Mouse (Mus musculus) brain, embryonic 14.5 days (tissue): Measurements from ENCODE around the gene Gabarap. TPM values are rescaled to one million over a fixed set of nuclear protein-coding genes. Genes with fewer than 3 reads are reported as not detected.

Experiments
- DNase-seq: peaks from one replicate; pipeline ENCODE4 v3.0.0-alpha.2; 2011; ENCODE audit warnings: low read depth
- CTCF ChIP-seq: fragments of 200-500 bp; IDR thresholded peaks from 2 replicates; pipeline ENCODE4 v1.5.1; 2012; ENCODE audit warnings: inconsistent platforms, mild to moderate bottlenecking, moderate library complexity, borderline replicate concordance; ENCODE audit not compliant: insufficient read depth, insufficient read length; ENCODE audit errors: extremely low read depth
- POLR2A ChIP-seq: fragments of 200-500 bp; IDR thresholded peaks from 2 replicates; pipeline ENCODE4 v1.6.1; 2012; ENCODE audit warnings: mild to moderate bottlenecking, inconsistent platforms, borderline replicate concordance; ENCODE audit not compliant: poor library complexity, insufficient read depth, insufficient read length, severe bottlenecking; ENCODE audit errors: extremely low read depth
- polyA plus RNA-seq: library from polyadenylated mRNA; depleted of rRNA; stranded (reverse); fragments of >200 nt; gene quantifications from 2 replicates; pipeline ENCODE4 v1.2.3, GENCODE M21; 2012

The Gabarap gene
- polyA plus RNA-seq, 1 experiment = 457 TPM

DNA sequence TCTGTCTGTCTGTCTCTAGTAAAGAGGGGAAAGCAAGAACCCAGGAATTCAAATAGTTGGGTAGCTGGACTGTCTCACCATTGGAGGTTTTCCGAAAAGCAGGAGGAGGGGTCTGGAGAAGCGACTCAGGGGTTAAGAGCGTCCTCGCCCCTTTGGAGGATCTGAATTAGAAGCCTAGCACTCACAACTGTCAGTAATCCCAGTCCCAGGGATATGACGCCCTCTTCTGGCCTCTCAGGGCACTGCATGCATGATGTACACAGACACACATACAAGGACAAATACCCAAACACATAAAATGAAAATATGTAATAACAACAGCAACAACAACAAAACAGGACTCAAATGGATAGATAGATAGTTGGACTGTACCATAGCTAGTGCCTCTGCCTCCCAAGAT, 30.3 kb upstream of the Gabarap start:
- DNase-seq = no peak

DNA sequence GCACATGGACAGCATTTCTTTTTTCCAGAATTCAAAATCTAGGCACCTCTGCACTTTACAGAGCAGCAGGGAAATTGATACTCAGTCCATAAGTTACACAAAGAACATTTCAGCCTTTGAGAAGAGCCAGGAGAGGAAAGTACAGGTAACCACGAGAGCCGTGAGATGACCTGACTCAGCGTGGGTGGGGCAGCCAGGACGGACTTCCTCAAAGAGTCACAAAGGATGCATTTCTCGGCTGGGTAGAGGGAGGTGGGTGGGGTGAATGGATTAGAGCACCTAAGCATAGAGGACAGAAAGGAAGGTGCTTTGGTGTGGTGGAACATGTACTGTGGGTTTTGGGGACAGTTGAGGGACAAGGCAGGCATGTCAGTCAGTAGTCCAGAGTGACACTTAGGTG, 29.1 kb upstream of the Gabarap start:
- no peak for TF ChIP-seq POLR2A
- no peak for TF ChIP-seq CTCF
- no peak for DNase-seq

More for the DNA sequence above, 30.3 kb upstream of the Gabarap start:
- TF ChIP-seq POLR2A (no peak), CTCF (peak; percentile 37; the same call in 1 of the 2 replicates)

DNA sequence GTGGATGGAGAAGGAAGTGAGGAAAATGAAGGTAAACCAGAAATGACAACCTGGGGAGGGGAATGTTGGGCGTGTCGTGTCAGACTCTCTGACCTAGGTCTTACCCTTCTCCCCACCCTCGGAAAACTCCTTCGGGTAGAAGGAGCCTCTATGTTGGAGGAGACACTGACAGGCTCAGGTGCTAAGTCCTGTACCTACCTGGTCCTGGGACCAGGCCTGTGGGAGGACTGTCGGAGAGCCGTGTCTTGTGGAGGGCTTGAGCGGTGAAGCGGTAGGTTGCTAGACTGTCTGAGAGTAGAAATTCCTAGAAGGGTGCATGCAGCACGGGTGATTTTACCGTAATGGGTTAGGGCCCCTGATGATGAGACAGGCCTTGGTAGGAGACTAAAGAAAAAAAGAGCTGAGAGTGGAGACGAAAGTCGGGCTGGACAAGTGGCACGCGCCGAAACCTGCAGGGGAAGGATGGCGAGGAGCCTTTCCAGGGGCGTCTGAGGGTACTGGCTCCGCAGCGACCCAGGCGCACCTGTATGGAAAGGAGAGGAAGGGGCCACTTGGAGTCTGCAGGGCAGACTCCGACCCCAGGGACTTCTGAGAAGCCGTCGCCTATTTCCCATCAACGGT, 26.2 kb upstream of the Gabarap start, which contains the start of gene Cldn7:
Gene Cldn7 (plus strand): TSS at position 130 of the 621 bp plus-strand sequence.
- DNase-seq = no peak
- TF ChIP-seq POLR2A (no peak), CTCF (no peak)

DNA sequence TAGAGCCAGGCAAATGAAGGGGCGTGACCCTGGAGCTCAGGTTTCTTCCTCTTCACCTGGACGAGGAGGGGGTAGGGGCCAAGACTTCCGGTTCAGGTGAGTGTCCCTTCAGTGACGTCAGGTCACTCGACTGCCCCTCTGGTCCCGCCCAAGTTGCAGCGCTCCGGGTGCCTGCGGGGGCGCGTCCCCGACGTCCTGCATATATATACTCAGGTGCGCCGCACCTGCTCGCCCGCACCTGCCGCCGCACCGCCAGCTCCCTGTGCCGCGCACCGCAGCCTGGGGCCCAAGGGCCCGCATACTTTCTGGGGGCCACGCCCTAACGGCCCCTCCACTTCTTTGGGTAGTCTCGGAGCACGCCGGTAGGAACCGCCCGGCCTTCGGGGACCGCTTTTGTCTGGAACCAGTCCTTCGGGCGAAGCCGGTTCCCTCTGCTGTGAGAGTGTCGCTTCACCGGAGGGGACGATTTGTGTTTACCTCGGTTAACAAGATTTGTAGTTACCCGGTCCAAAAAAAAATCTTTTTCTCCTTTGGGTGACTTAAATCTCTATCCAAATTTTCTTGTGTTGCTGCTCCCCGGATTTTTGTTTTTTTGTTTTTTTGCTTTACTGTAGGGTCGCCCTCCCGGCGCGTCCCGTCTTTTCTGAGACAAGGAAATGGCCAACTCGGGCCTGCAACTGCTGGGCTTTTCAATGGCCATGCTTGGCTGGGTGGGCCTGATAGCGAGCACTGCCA, 25.5 kb upstream of the Gabarap start:
- no peak for TF ChIP-seq POLR2A
- TF ChIP-seq CTCF = no peak
- DNase-seq = no peak

DNA sequence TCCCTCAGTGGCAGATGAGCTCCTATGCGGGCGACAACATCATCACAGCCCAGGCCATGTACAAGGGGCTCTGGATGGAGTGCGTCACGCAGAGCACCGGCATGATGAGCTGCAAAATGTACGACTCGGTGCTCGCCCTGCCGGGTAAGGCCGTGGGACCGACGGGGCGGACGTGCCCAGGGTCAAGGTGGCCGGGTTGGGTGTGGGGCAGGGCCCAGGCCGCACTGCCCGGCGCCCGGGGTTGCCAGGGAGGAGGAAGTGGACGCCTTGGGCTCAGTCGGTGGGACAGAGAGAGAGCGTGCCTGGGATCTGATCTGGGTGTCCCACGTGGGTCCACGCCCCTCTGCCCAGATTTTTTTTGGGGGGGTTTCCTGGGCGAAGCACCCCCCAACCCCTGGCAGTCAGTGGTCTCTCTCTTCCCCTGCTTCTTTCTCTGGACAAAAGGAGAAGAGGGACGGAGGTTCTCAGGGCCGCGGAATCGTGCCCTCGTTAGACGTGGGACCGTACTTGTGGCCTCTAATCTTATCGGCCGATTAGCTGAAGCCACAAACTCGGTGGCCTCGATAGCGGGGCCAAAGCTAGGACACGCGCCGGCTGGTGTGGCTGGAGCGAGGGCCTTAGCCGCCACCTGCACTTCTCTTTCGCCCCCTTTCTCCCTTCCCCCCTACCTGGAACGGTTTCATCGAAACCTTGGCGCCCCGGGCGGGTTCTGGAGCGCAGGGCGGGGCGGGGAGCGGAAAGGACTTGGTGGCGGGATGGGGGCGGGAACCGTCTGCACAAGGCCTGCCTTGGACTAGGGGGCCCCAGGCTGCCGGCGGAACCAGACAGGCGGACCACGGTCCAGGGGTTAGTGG, 24.7 kb upstream of the Gabarap start:
- DNase-seq = no peak

DNA sequence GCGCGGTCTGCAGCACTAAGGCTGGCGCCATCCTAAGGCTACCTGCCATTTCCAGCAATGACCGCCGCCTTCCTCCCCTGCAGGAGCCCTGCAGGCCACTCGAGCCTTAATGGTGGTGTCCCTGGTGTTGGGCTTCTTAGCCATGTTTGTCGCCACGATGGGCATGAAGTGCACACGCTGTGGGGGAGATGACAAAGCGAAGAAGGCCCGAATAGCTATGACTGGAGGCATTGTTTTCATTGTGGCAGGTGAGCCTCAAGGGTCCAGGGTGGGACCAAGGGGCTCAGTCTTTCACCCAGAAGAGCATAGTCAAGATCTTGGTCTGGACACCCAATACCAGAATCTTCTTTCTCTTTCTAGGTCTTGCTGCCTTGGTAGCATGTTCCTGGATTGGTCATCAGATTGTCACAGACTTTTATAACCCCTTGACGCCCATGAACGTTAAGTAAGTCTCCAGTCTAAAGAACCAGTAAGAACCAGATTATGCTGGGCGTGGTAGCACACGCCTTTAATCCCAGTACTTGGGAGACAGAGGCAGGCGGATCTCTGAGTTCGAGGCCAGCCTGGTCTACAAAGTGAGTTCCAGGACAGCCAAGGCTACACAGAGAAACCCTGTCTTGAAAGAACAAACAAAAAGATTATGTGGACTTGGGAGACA, 24.0 kb upstream of the Gabarap start:
- TF ChIP-seq CTCF (no peak), POLR2A (no peak)

More for the DNA sequence above, 24.7 kb upstream of the Gabarap start:
- no peak for TF ChIP-seq POLR2A
- TF ChIP-seq CTCF = no peak

DNA sequence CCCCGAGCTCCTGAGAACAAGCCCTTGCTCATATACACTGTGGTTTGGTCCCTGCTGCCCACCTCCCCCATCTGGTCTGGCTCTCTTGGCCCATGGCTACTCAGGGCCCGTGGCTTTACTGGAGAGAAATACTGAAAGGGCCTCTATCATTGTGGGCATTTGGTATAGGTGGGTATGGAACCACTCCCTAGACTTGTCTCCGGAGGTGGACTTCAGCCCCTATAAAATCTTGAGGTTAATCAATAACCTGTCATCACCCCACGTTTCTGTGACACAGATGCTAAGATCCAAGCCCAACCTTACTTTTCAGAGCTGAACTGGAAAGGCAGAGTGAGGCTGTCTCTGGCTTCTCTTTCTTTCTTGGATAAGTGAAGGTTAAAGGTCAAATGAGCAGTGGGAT, 22.1 kb upstream of the Gabarap start:
- TF ChIP-seq CTCF (no peak), POLR2A (no peak)
- no peak for DNase-seq

More for the DNA sequence above, 24.0 kb upstream of the Gabarap start:
- no peak for DNase-seq

DNA sequence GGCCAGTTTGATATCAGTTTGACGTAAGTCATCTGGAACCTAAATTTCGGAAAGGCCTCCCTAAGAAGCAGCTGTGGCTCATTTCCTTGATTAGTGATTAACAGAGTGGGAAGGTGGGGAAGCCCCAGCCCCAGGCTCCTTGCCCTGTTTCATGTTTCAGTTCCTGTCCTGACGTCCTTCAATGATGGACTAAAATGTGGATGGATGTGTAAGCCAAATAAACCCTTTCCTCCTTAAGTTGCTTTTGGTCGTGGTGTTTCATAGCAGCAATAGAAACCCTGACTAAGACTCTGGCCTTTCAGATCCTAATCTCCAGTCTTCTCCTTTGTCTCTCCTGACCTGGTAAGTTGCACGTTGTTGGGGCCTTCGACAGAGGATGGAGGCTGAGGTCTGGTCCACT, 20.7 kb upstream of the Gabarap start:
- no peak for DNase-seq
- no peak for TF ChIP-seq POLR2A
- TF ChIP-seq CTCF = no peak

DNA sequence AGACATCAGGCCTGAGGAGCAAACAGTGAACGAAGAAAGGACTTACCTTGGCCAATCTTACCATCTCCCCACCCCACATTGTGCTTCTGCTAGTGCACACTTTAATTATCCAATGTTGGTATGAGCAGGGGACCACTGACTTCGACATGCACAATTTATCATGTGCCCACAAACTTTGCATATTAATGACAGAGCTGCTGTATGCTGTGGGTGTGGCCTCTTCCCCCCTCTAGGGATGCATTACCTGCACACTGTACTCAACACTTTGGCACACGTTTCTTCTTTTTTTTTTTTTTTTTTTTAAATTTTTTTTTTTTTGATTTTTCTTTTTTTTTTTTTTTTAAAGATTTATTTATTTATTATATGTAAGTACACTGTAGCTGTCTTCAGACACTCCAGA, 20.2 kb upstream of the Gabarap start:
- TF ChIP-seq CTCF (no peak), POLR2A (no peak)
- DNase-seq = no peak

DNA sequence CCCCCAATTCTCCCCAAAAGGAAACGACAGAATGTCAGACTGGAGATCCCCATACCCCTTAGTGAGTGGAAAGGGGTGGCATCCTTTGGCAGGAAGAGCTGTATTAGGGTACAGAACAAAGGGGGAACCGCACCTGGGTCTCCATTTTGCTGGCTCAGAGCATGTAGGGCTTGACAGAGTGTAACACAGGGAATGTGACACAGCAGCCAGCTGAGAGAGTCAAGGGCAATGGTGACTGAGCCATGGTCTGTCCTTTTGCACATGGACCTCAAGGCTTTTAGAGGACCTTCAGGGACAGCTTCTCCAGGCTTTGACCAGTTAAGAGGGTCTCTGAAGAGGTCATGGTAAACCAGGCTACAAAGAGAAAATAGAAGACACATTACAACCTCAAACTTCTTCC, 16.0 kb upstream of the Gabarap start:
- TF ChIP-seq POLR2A (no peak), CTCF (no peak)
- no peak for DNase-seq

DNA sequence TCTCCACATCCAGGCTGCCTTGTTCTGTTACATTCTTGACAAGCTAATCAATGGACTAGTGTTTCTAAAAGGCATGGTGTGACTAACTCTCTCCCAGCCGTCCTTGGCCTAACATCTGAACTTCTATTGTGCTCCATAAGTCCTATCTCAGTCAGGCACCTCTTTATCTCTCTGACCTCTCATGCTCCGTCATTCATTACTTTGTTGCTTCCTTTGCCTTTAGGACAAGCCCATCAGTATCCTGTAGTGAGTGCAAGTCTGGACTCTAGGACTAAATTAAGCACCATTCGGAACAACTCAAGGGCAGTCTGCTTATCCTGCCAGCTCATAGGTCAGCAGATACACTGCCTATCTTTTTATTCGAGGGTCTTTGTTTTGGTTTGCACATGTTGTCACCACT, 14.7 kb upstream of the Gabarap start:
- DNase-seq = no peak
- TF ChIP-seq POLR2A (no peak), CTCF (no peak)

DNA sequence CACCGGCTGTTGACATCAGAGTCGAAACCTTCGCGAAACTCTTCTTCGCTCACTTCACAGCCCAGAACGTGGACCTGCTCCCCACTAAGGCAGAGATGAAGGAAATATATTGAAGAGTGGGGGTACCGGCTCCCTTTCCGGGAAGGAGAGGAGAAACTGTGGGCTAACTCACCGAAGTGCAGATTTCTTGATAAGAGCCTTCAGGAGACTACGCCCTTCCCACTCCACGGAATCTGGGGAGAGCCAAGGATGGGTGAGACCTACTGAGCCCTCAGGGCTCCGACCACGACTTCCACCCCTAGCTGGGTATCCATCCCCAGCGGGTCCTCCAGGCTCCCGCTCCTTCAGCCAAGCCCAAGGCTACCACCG, 11.1 kb upstream of the Gabarap start:
- DNase-seq = no peak
- TF ChIP-seq CTCF (no peak), POLR2A (no peak)
